Mouse (Mus musculus) thymus, postnatal 10 days (tissue): ENCODE data around the gene Arhgap17.

Experiments used
- DNase-seq, 2 experiments: peaks; one replicate each; pipeline ENCODE4 v3.0.0; 2021; ENCODE audit warnings: low spot score in 2 of 2

Gene Arhgap17

GRCm38 (mm10) chr7:123344079-123344780 lies 25.5 kb downstream of the Arhgap17 start:
- DNase-seq = no peak

GRCm38 (mm10) chr7:123341896-123342295 lies 27.8 kb downstream of the Arhgap17 start:
- DNase-seq = no peak

- DNase-seq = no peak
Observed at GRCm38 (mm10) chr7:123338351-123338750, 31.4 kb downstream of the Arhgap17 start.

- no peak for DNase-seq
Observed at GRCm38 (mm10) chr7:123336322-123336721, 33.4 kb downstream of the Arhgap17 start.

- DNase-seq = no peak
Observed at GRCm38 (mm10) chr7:123330506-123330905, 39.2 kb downstream of the Arhgap17 start.

- no peak for DNase-seq
Observed at GRCm38 (mm10) chr7:123327909-123328308, 41.8 kb downstream of the Arhgap17 start.

- no peak for DNase-seq
Observed at GRCm38 (mm10) chr7:123326901-123327300, 42.8 kb downstream of the Arhgap17 start.

- no peak for DNase-seq
Observed at GRCm38 (mm10) chr7:123326062-123326461, 43.7 kb downstream of the Arhgap17 start.

- DNase-seq = no peak
Observed at GRCm38 (mm10) chr7:123324105-123324504, 45.6 kb downstream of the Arhgap17 start.

- DNase-seq = no peak
Observed at GRCm38 (mm10) chr7:123323388-123323787, 46.3 kb downstream of the Arhgap17 start.

GRCm38 (mm10) chr7:123322452-123323121 lies 47.1 kb downstream of the Arhgap17 start:
- peak in 1 of 2 experiments; percentile 11 for DNase-seq

- DNase-seq = no peak
Observed at GRCm38 (mm10) chr7:123312738-123313137, 57.0 kb downstream of the Arhgap17 start.

- no peak for DNase-seq
Observed at GRCm38 (mm10) chr7:123311836-123312235, 57.9 kb downstream of the Arhgap17 start.

GRCm38 (mm10) chr7:123307887-123308558 lies 61.7 kb downstream of the Arhgap17 start:
- DNase-seq = no peak

- no peak for DNase-seq
Observed at GRCm38 (mm10) chr7:123307236-123307635, 62.5 kb downstream of the Arhgap17 start.

GRCm38 (mm10) chr7:123305397-123305796 lies 64.3 kb downstream of the Arhgap17 start:
- DNase-seq = no peak

GRCm38 (mm10) chr7:123300258-123300657 lies 69.5 kb downstream of the Arhgap17 start:
- no peak for DNase-seq

GRCm38 (mm10) chr7:123298225-123298624 lies 71.5 kb downstream of the Arhgap17 start:
- DNase-seq = no peak

- no peak for DNase-seq
Observed at GRCm38 (mm10) chr7:123296097-123296496, 73.6 kb downstream of the Arhgap17 start.

GRCm38 (mm10) chr7:123295423-123295822 lies 74.3 kb downstream of the Arhgap17 start:
- DNase-seq = no peak

- no peak for DNase-seq
Observed at GRCm38 (mm10) chr7:123293898-123294297, 75.8 kb downstream of the Arhgap17 start.

GRCm38 (mm10) chr7:123291942-123292341 lies 77.8 kb downstream of the Arhgap17 start:
- no peak for DNase-seq

GRCm38 (mm10) chr7:123289176-123289575 lies 80.5 kb downstream of the Arhgap17 start:
- no peak for DNase-seq
